Mouse (Mus musculus): ENCODE measurements around the gene Pitpnc1. TPM values are rescaled to one million over a fixed set of nuclear protein-coding genes. Genes with fewer than 3 reads are reported as not detected.

Pitpnc1 gene
- total RNA-seq, 2 experiments from 2014 or later = 14.7 to 35.2 TPM

- ATAC-seq (replicated peaks; ENCODE audit: low FRiP score, poor library complexity, severe bottlenecking) = no peak
These were observed 58.4 kb downstream of the Pitpnc1 start for GRCm38 (mm10) chr11:107412128-107412527.

GRCm38 (mm10) chr11:107411576-107411975 lies 58.9 kb downstream of the Pitpnc1 start:
- no peak for ATAC-seq (replicated peaks; ENCODE audit: low FRiP score, poor library complexity, severe bottlenecking)

- ATAC-seq (replicated peaks; ENCODE audit: low FRiP score, poor library complexity, severe bottlenecking) = no peak
These were observed 59.7 kb downstream of the Pitpnc1 start for GRCm38 (mm10) chr11:107410804-107411203.

- ATAC-seq (replicated peaks; ENCODE audit: low FRiP score, poor library complexity, severe bottlenecking) = peak; percentile 31
These were observed 60.3 kb downstream of the Pitpnc1 start for GRCm38 (mm10) chr11:107410090-107410732.

- ATAC-seq (replicated peaks; ENCODE audit: low FRiP score, poor library complexity, severe bottlenecking) = no peak
These were observed 61.6 kb downstream of the Pitpnc1 start for GRCm38 (mm10) chr11:107408886-107409285.

GRCm38 (mm10) chr11:107407698-107408097 lies 62.8 kb downstream of the Pitpnc1 start:
- ATAC-seq (replicated peaks; ENCODE audit: low FRiP score, poor library complexity, severe bottlenecking) = peak; percentile 63

GRCm38 (mm10) chr11:107405606-107406333 lies 64.7 kb downstream of the Pitpnc1 start:
- no peak for ATAC-seq (replicated peaks; ENCODE audit: low FRiP score, poor library complexity, severe bottlenecking)

GRCm38 (mm10) chr11:107403309-107403708 lies 67.2 kb downstream of the Pitpnc1 start:
- no peak for ATAC-seq (replicated peaks; ENCODE audit: low FRiP score, poor library complexity, severe bottlenecking)

GRCm38 (mm10) chr11:107401839-107402590 lies 68.5 kb downstream of the Pitpnc1 start:
- no peak for ATAC-seq (replicated peaks; ENCODE audit: low FRiP score, poor library complexity, severe bottlenecking)

- ATAC-seq (replicated peaks; ENCODE audit: low FRiP score, poor library complexity, severe bottlenecking) = no peak
These were observed 69.7 kb downstream of the Pitpnc1 start for GRCm38 (mm10) chr11:107400826-107401225.

- no peak for ATAC-seq (replicated peaks; ENCODE audit: low FRiP score, poor library complexity, severe bottlenecking)
These were observed 70.5 kb downstream of the Pitpnc1 start for GRCm38 (mm10) chr11:107400005-107400404.

- peak; percentile 91 for ATAC-seq (replicated peaks; ENCODE audit: low FRiP score, poor library complexity, severe bottlenecking)
These were observed 73.0 kb downstream of the Pitpnc1 start for GRCm38 (mm10) chr11:107397326-107397998.

GRCm38 (mm10) chr11:107394245-107394644 lies 76.3 kb downstream of the Pitpnc1 start:
- no peak for ATAC-seq (replicated peaks; ENCODE audit: low FRiP score, poor library complexity, severe bottlenecking)

GRCm38 (mm10) chr11:107393828-107394165 lies 76.7 kb downstream of the Pitpnc1 start:
- no peak for ATAC-seq (replicated peaks; ENCODE audit: low FRiP score, poor library complexity, severe bottlenecking)

- peak; percentile 43; the same call in 1 of the 2 replicates for ATAC-seq (replicated peaks; ENCODE audit: low FRiP score, poor library complexity, severe bottlenecking)
These were observed 77.2 kb downstream of the Pitpnc1 start for GRCm38 (mm10) chr11:107393154-107393827.

GRCm38 (mm10) chr11:107390540-107390939 lies 80.0 kb downstream of the Pitpnc1 start:
- ATAC-seq (replicated peaks; ENCODE audit: low FRiP score, poor library complexity, severe bottlenecking) = no peak

GRCm38 (mm10) chr11:107390001-107390400 lies 80.5 kb downstream of the Pitpnc1 start:
- ATAC-seq (replicated peaks; ENCODE audit: low FRiP score, poor library complexity, severe bottlenecking) = no peak

- ATAC-seq (replicated peaks; ENCODE audit: low FRiP score, poor library complexity, severe bottlenecking) = no peak
These were observed 84.0 kb downstream of the Pitpnc1 start for GRCm38 (mm10) chr11:107386481-107386880.

- ATAC-seq (replicated peaks; ENCODE audit: low FRiP score, poor library complexity, severe bottlenecking) = peak; percentile 52
These were observed 85.2 kb downstream of the Pitpnc1 start for GRCm38 (mm10) chr11:107385306-107385705.

- ATAC-seq (replicated peaks; ENCODE audit: low FRiP score, poor library complexity, severe bottlenecking) = no peak
These were observed 86.5 kb downstream of the Pitpnc1 start for GRCm38 (mm10) chr11:107383985-107384384.

All from erythroid progenitor cell, adult 5-6 weeks (primary cell).